Mouse (Mus musculus): ENCODE measurements at regions not wholly inside any gene's neighbourhood (a gene's known extent, or its start where the extent isn't known, plus 50 kb on each side); places are given as distances from the start of the nearest gene placed in this dataset.

DNA sequence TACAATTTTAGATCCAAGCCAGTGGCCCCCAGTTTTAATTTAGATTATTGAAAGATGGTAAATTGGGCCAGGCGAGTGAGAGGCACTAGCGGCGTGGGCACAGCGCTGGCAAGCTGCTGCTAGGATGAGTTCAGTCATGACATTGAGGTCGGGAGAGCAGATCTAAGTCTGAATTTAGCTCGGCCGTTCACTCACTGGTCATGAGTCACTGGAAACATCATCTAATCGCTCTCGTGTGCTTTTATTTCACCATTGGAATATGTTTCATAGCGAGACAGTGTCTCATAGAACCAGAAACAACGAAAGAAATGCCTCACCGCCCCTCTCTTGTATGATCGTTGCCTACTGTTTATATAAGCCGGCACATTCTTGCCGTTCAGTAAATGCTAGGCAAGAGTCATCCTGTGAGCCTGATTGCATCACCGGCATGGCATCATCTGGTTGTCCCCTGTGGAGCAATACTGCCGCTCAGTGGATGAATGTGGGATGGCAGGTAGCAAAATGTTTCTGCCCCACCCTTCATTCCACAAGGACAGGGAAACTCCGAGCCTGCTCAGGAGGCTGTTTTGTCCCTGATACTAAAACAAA, 64.3 kb upstream of the Epcam start:
- TF ChIP-seq EP300 (IDR thresholded peaks at IDR 0.05; ENCODE audit: low read depth) = no peak
- peak; percentile 100 for TF ChIP-seq CTCF (IDR thresholded peaks at IDR 0.05; ENCODE audit: low read depth)

Data from heart, postnatal 0 days (tissue).